Mouse (Mus musculus) C2C12 (cell line): ENCODE data around the gene Cacna1a.

Experiments
- CEBPB ChIP-seq: IDR thresholded peaks from one replicate; pipeline ENCODE4 v1.6.1; 2011; ENCODE audit warnings: low read depth, mild to moderate bottlenecking, control low read depth, moderate library complexity
- CTCF ChIP-seq: IDR thresholded peaks from one replicate; pipeline ENCODE4 v1.5.1; 2011; ENCODE audit not compliant: control insufficient read depth, insufficient read depth, insufficient read length
- FOSL1 ChIP-seq: IDR thresholded peaks from one replicate; pipeline ENCODE4 v1.8.0; 2011; ENCODE audit warnings: mild to moderate bottlenecking, low read length; ENCODE audit not compliant: poor library complexity, insufficient read depth, severe bottlenecking
- MAX ChIP-seq: IDR thresholded peaks from one replicate; pipeline ENCODE4 v1.6.1; 2011; ENCODE audit warnings: mild to moderate bottlenecking, control low read depth
- MYOG ChIP-seq: IDR thresholded peaks from one replicate; pipeline ENCODE4 v1.6.1; 2011; ENCODE audit not compliant: control insufficient read depth, insufficient read length; ENCODE audit errors: extremely low read depth
- USF1 ChIP-seq: IDR thresholded peaks from one replicate; pipeline ENCODE4 v1.6.1; 2011; ENCODE audit warnings: low read depth, mild to moderate bottlenecking, control low read depth, moderate library complexity

- TF ChIP-seq CTCF (no peak), CEBPB (no peak), MAX (no peak), USF1 (no peak), MYOG (no peak), FOSL1 (no peak)
Observed at GRCm38 (mm10) chr8:84687003-84687704, 298.9 kb downstream of the Cacna1a start.
